Mouse (Mus musculus) neural tube, embryonic 13.5 days (tissue): ENCODE measurements at regions not wholly inside any gene's neighbourhood (a gene's known extent, or its start where the extent isn't known, plus 50 kb on each side); places are given as distances from the start of the nearest gene placed in this dataset.
A peak's percentile ranks its signal among the peaks of the same experiment; 100 is the strongest.

ENCODE experiments used
- ATAC-seq: fragments of 200-750 bp; cut with Nextera tagmentation; 2 replicates; pipeline ENCODE4 v1.8.0; 2017; ENCODE audit warnings: low read depth, mild to moderate bottlenecking, moderate TSS enrichment, moderate library complexity
- H3K27ac ChIP-seq: fragments of 300-500 bp; sonication (generic); replicated peaks from 2 replicates; pipeline ENCODE4 v1.5.1; 2015; ENCODE audit warnings: moderate library complexity, mild to moderate bottlenecking, inconsistent platforms
- H3K27me3 ChIP-seq: fragments of 300-500 bp; sonication (generic); 2 replicates; pipeline ENCODE4 v1.6.1; 2015; ENCODE audit warnings: mild to moderate bottlenecking, inconsistent platforms
- H3K36me3 ChIP-seq: fragments of 300-500 bp; sonication (generic); 2 replicates; pipeline ENCODE4 v1.6.1; 2015; ENCODE audit warnings: mild to moderate bottlenecking, inconsistent platforms
- H3K4me1 ChIP-seq: fragments of 300-500 bp; sonication (generic); replicated peaks from 2 replicates; pipeline ENCODE4 v1.6.1; 2015; ENCODE audit warnings: inconsistent platforms
- H3K4me2 ChIP-seq: fragments of 300-500 bp; sonication (generic); 2 replicates; pipeline ENCODE4 v1.6.1; 2015; ENCODE audit warnings: inconsistent platforms, mild to moderate bottlenecking, moderate library complexity
- H3K4me3 ChIP-seq: fragments of 300-500 bp; sonication (generic); 2 replicates; pipeline ENCODE4 v1.5.1; 2015; ENCODE audit warnings: mild to moderate bottlenecking, inconsistent platforms
- H3K9ac ChIP-seq: fragments of 300-500 bp; sonication (generic); 2 replicates; pipeline ENCODE4 v1.6.1; 2015; ENCODE audit warnings: moderate library complexity, mild to moderate bottlenecking, inconsistent platforms
- H3K9me3 ChIP-seq: fragments of 300-500 bp; sonication (generic); 2 replicates; pipeline ENCODE4 v1.6.1; 2016; ENCODE audit warnings: inconsistent platforms
- WGBS: fragments of 180-500 bp; shearing (Covaris S2); methylation state at CpG from one replicate; pipeline ENCODE4 v1.1.7; 2015; 5-methylcytosine and 5-hydroxymethylcytosine counted together

DNA sequence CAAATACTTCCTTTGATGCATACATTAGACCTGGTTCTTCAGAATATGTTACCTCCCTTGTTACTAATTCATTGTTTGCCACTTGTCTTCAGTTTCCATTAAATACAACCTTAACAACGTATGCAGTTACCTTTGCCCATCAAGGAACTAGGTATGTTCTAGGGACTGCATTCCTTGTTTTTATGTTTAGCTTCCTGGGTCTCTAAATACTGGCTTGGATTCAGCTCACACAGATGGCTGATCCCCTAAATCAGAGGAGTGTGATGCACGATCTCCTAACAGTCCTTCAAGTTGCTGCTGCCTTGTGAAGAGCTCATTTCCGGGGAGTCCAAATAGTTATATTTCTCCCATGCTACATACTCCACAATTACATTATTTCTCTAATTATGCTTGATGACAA lies 537.5 kb downstream of the Tm4sf1 start:
- Histone ChIP-seq H3K27me3 (no peaks in the 10 kb centered on the region), H3K9ac (no peak overlapping the region), H3K4me2 (no peak overlapping the region), H3K36me3 (no peaks in the 10 kb centered on the region), H3K9me3 (no peaks in the 10 kb centered on the region), H3K27ac (no peak overlapping the region), H3K4me3 (no peak overlapping the region), H3K4me1 (no peaks in the 10 kb centered on the region)
- WGBS = 89% methylated on average over 3 of the region's 3 CpGs
- ATAC-seq = no peak

DNA sequence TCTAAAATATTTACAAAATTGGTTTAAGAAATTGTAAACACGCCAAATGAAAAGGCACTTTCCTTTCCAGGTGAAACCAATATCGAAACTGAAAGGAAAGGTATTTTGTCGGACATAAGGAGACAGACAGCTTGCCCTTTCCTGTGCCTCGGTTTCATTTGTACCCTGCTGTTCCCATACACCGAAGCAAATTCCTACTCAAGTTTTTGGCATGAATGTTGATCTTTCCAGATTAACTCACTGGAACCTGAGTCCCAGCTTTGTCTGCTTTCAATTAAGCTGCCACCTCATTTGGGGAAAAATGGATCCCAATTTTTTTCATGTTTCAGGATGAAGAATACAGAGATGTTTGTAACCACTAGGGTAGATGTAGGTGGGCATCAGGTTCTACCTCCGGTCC lies 537.9 kb downstream of the Tm4sf1 start:
- no peaks in the 10 kb centered on the region for H3K9me3 ChIP-seq
- WGBS = 88% methylated on average over 6 of the region's 6 CpGs

GRCm38 (mm10) chr3:56753654-56754053 lies 548.1 kb downstream of the Tm4sf1 start:
- Histone ChIP-seq H3K9me3 (no peaks in the 10 kb centered on the region), H3K4me2 (no peak overlapping the region), H3K27me3 (no peaks in the 10 kb centered on the region), H3K9ac (no peak overlapping the region), H3K27ac (no peak overlapping the region), H3K4me1 (no peaks in the 10 kb centered on the region), H3K36me3 (no peaks in the 10 kb centered on the region), H3K4me3 (no peak overlapping the region)
- ATAC-seq = no peak
- WGBS = 20% methylated on average over 3 of the region's 3 CpGs

More for the DNA sequence above, 537.9 kb downstream of the Tm4sf1 start:
- H3K4me3 ChIP-seq = no peak overlapping the region
- H3K9ac ChIP-seq = no peak overlapping the region
- H3K27me3 ChIP-seq = no peaks in the 10 kb centered on the region
- no peak overlapping the region for H3K27ac ChIP-seq
- no peak for ATAC-seq
- H3K4me1 ChIP-seq = no peaks in the 10 kb centered on the region
- H3K4me2 ChIP-seq = no peak overlapping the region
- H3K36me3 ChIP-seq = no peaks in the 10 kb centered on the region

DNA sequence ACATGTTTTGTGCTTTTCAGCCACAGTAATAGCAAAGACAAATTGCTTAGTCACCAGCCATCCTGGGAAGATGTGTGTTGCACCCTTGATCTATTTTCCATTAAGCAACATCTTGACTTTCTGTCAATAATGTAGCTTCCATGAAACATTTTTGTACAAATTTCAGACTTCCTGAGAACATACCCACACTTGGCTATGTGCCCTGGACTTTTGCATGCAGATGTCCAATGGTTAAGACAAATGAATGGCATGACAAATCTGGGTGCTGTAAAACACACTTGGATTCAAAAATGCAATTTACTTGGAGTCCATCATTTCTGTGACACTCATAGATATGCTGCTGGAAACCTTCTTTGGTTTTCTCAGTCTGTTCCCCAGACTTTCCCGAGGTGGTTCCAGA lies 549.9 kb downstream of the Tm4sf1 start:
- no peak overlapping the region for H3K4me3 ChIP-seq
- H3K4me2 ChIP-seq = no peak overlapping the region
- WGBS = 86% methylated on average over 1 of the region's 1 CpGs
- no peak overlapping the region for H3K9ac ChIP-seq
- H3K27ac ChIP-seq = no peak overlapping the region
- ATAC-seq = no peak
- no peaks in the 10 kb centered on the region for H3K27me3 ChIP-seq
- no peaks in the 10 kb centered on the region for H3K4me1 ChIP-seq
- H3K36me3 ChIP-seq = no peaks in the 10 kb centered on the region
- H3K9me3 ChIP-seq = no peaks in the 10 kb centered on the region

GRCm38 (mm10) chr3:56740902-56741301 lies 557.4 kb upstream of the Nbea start:
- H3K9me3 ChIP-seq = no peaks in the 10 kb centered on the region
- no peak overlapping the region for H3K4me3 ChIP-seq
- H3K4me1 ChIP-seq = no peaks in the 10 kb centered on the region
- H3K27ac ChIP-seq = no peak overlapping the region
- no peaks in the 10 kb centered on the region for H3K36me3 ChIP-seq
- H3K27me3 ChIP-seq = no peaks in the 10 kb centered on the region
- ATAC-seq = no peak
- H3K9ac ChIP-seq = no peak overlapping the region
- H3K4me2 ChIP-seq = no peak overlapping the region

GRCm38 (mm10) chr3:56739451-56739850 lies 556.0 kb upstream of the Nbea start:
- H3K4me3 ChIP-seq = no peak overlapping the region
- no peak overlapping the region for H3K9ac ChIP-seq
- H3K27ac ChIP-seq = no peak overlapping the region
- no peaks in the 10 kb centered on the region for H3K9me3 ChIP-seq
- H3K4me2 ChIP-seq = no peak overlapping the region
- no peaks in the 10 kb centered on the region for H3K36me3 ChIP-seq
- H3K27me3 ChIP-seq = no peaks in the 10 kb centered on the region
- 79% methylated on average over 3 of the region's 3 CpGs for WGBS
- no peaks in the 10 kb centered on the region for H3K4me1 ChIP-seq
- no peak for ATAC-seq

- no peaks in the 10 kb centered on the region for H3K36me3 ChIP-seq
- H3K4me2 ChIP-seq = no peak overlapping the region
- no peak for ATAC-seq
- no peak overlapping the region for H3K27ac ChIP-seq
- H3K4me1 ChIP-seq = no peaks in the 10 kb centered on the region
- no peaks in the 10 kb centered on the region for H3K27me3 ChIP-seq
- H3K9ac ChIP-seq = no peak overlapping the region
- no peaks in the 10 kb centered on the region for H3K9me3 ChIP-seq
- no peak overlapping the region for H3K4me3 ChIP-seq
- 55% methylated on average over 3 of the region's 3 CpGs for WGBS
These were observed 547.3 kb upstream of the Nbea start for GRCm38 (mm10) chr3:56730849-56731248.

GRCm38 (mm10) chr3:56724991-56725390 lies 541.5 kb upstream of the Nbea start:
- ATAC-seq = no peak
- Histone ChIP-seq H3K4me3 (no peak overlapping the region), H3K27ac (no peak overlapping the region), H3K27me3 (no peaks in the 10 kb centered on the region), H3K4me1 (no peaks in the 10 kb centered on the region), H3K36me3 (no peaks in the 10 kb centered on the region), H3K9me3 (no peaks in the 10 kb centered on the region), H3K4me2 (no peak overlapping the region), H3K9ac (no peak overlapping the region)

GRCm38 (mm10) chr3:56708260-56708659 lies 524.8 kb upstream of the Nbea start:
- no peaks in the 10 kb centered on the region for H3K27me3 ChIP-seq
- ATAC-seq = no peak
- H3K4me3 ChIP-seq = no peak overlapping the region
- 68% methylated on average over 1 of the region's 1 CpGs for WGBS
- no peaks in the 10 kb centered on the region for H3K36me3 ChIP-seq
- no peak overlapping the region for H3K4me2 ChIP-seq
- H3K9me3 ChIP-seq = no peaks in the 10 kb centered on the region
- H3K4me1 ChIP-seq = peaks cover 12% of the 10 kb centered on the region
- H3K27ac ChIP-seq = peak overlapping the region; percentile 59; the same call in 1 of the 2 replicates
- H3K9ac ChIP-seq = no peak overlapping the region

GRCm38 (mm10) chr3:56707312-56707711 lies 523.8 kb upstream of the Nbea start:
- no peaks in the 10 kb centered on the region for H3K36me3 ChIP-seq
- H3K27me3 ChIP-seq = no peaks in the 10 kb centered on the region
- H3K27ac ChIP-seq = no peak overlapping the region; the same call in 1 of the 2 replicates
- H3K4me3 ChIP-seq = no peak overlapping the region
- WGBS = 65% methylated on average over 3 of the region's 3 CpGs
- peaks cover 12% of the 10 kb centered on the region for H3K4me1 ChIP-seq
- peak; percentile 59 for ATAC-seq
- no peak overlapping the region for H3K4me2 ChIP-seq
- no peak overlapping the region for H3K9ac ChIP-seq
- H3K9me3 ChIP-seq = no peaks in the 10 kb centered on the region

DNA sequence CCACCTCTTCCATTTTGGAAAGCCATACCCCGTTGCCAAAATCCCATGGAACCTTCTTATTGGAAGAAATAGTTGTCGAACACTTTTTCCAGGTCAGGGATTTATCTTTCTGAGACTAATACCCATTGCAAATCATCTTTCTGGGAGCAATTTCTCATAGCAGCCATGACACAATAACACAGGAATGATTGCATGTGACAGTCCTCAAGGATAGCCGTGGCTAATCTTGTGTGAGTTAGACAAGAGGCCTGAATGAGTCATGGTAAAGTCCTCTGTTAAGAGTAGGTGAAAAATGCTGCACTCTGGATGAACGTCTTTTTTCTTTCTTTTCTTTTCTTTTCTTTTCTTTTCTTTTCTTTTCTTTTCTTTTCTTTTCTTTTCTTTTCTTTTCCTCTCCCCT lies 522.5 kb upstream of the Nbea start:
- peaks cover 12% of the 10 kb centered on the region for H3K4me1 ChIP-seq
- H3K4me3 ChIP-seq = no peak overlapping the region
- no peak overlapping the region for H3K4me2 ChIP-seq
- H3K9me3 ChIP-seq = no peaks in the 10 kb centered on the region
- no peak overlapping the region for H3K27ac ChIP-seq
- WGBS = 80% methylated on average over 4 of the region's 4 CpGs
- H3K9ac ChIP-seq = no peak overlapping the region
- ATAC-seq = no peak
- H3K27me3 ChIP-seq = no peaks in the 10 kb centered on the region
- H3K36me3 ChIP-seq = no peaks in the 10 kb centered on the region

DNA sequence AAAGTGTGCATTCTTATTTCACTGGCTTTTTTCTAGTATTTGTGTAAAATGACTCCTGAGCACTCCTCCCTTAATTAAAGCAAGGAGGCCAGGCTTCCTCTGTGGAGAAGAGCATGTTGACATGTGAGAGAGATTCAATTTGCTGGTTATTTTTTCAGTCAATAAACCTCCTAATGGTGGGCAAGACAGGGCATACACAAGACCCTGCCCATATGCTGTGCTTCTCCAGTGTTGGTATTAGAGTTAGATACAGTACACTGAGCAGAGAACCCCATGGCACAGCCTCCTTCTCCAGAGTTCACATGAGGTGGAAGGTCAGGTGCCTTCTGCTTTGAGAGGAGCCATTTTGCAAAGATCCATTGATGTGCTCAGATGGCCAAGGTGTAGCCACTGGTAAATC lies 515.4 kb upstream of the Nbea start:
- Histone ChIP-seq H3K27me3 (no peaks in the 10 kb centered on the region), H3K27ac (peak overlapping the region; percentile 86), H3K4me3 (no peak overlapping the region), H3K9ac (no peak overlapping the region), H3K4me1 (peaks cover 22% of the 10 kb centered on the region), H3K36me3 (no peaks in the 10 kb centered on the region), H3K9me3 (no peaks in the 10 kb centered on the region), H3K4me2 (no peak overlapping the region)
- peak; percentile 58 for ATAC-seq

DNA sequence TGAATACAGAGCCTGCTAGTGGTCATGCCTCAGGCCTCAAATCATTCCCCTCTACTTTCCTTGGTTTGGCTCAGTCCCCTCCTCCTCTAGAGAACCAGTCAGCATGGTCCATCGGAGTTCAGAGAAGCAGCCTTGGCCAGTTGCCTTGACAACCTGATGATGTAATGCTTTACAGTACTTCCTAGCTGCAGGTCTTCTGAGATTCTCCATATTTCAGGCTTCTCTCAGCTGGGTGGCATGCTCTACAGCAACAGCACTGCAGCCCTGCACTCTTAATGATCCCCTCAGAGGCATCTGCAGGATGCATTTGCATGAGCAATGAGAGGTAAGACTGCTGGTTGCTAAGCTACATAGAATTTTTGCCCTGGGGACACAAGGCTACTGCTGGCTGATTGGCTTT lies 514.7 kb upstream of the Nbea start:
- Histone ChIP-seq H3K9ac (no peak overlapping the region), H3K9me3 (no peaks in the 10 kb centered on the region), H3K4me3 (no peak overlapping the region), H3K4me2 (peak overlapping the region; percentile 20), H3K27me3 (no peaks in the 10 kb centered on the region), H3K27ac (peak overlapping the region; percentile 86), H3K36me3 (no peaks in the 10 kb centered on the region), H3K4me1 (peaks cover 22% of the 10 kb centered on the region)
- 5% methylated on average over 1 of the region's 1 CpGs for WGBS
- ATAC-seq = peak; percentile 97
